Mouse (Mus musculus) kidney, postnatal 25 days (tissue): ENCODE measurements around the gene Chmp4b.
A peak's percentile ranks its signal among the peaks of the same experiment; 100 is the strongest.

Experiments used
- DNase-seq, 2 experiments: peaks; one replicate each; pipeline ENCODE4 v3.0.0; 2021; ENCODE audit warnings: mixed read lengths in 2 of 2

Chmp4b gene

DNA sequence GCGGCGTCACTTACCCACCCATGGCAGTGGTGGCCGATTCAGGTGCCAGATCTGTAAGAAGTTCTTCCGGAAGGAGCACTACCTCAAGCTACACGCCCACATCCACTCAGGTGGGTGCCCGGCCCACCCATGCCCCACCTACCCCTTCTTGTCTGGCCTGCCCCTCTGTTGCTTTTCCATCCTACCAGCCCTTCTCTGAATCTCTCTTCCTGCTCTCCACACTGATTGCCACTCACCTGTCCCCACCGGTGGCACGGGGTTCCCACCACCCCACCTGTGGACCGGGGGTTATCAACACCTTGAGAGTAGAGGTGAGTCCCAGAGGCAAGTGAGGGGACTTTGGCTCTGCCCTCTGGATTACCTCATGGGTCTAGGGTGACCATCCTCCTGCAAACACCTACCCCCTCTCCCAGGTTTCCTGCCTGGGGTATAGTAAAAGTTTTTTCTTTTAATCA, 9.5 kb upstream of the Chmp4b start:
- DNase-seq: peak in 1 of 2 experiments; percentile 49

DNA sequence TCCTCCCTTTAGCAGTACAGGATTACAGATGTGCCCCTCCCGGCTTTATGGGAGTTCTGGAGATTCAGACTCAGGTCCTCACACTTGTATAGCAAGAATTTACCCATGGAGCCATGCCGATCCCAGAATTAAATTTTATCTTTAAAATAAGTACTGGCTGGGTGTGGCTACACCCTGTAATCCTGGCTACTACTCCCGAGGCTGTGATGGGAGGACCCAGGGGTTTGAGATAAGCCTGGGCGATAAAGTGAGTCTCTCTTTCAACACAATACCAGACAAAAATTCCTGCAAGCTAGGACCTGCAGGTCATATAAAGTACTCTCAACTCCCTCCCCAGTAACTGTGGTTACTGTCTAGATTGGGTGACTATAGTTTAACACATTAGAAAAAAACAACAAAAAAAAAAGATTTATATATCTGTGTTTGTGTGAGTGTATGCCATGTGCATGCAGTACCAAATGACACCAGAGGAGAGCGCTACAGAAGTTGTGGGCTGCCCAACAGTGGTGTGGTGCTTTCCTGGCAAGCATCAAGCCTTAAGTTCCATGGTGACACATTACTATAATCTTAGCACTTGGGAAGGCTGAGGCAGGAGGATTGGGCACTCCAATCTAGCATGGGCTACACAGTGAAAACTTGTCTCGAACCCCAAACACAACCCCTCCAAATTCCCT, 8.7 kb upstream of the Chmp4b start:
- no peak for DNase-seq

DNA sequence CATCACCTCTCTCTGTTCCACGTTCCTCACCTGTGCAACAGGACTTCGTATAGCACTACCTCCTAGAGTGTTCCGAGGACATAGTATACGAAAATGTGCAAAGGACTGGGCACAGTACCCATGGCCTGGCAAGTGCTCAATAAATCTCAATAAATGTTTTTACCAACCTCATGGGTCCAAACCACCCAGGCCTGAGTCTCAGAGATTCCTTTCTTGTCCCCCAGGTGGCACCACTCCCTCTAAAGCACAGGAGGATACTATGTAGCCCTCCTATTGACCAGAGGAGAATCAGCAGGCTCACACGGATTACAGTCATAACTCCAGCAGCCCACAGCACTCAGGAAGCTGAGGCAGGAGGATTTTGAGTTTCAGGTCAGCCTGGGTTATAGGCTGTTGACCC, 4.9 kb upstream of the Chmp4b start:
- DNase-seq: peak in 1 of 2 experiments; percentile 56

DNA sequence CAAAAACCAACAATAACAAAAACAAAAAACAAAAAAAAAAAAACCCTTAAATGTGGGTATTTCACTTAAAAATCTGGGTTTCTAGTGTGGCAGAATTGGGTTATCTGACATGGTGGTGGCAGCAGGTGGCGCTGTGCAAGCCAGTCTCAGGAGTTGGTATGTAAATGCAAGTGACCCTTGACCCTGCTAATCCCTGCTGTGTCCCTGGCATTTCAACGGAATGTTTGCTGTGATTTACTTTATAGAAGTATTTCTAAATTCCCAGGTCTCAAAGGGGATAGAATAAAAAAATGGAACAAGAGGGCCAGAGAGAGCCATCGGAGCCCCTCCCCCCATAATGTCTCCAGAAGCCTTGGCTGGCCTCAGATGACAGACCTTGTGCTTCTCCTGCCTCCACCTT, 3.4 kb upstream of the Chmp4b start:
- peak; percentile 70 to 75 for DNase-seq

DNA sequence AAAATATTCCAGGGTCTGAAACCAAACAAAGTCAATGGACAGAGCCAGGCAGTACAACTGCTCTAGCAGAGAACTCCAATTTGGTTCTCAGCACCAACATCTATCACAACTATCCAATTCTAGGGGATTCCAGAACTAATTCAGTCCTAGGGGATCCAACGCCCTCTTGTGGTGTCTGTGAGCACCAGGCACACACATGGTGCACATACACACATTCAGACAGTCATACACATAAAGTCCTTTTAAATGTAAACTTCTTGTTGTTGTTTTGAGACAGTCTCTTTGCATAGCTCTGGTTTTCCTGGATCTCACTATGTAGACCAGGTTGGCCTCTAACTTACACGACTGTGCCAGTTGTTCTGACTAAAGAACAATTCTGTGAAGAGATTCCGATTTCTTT, 1.1 kb upstream of the Chmp4b start:
- no peak for DNase-seq

DNA sequence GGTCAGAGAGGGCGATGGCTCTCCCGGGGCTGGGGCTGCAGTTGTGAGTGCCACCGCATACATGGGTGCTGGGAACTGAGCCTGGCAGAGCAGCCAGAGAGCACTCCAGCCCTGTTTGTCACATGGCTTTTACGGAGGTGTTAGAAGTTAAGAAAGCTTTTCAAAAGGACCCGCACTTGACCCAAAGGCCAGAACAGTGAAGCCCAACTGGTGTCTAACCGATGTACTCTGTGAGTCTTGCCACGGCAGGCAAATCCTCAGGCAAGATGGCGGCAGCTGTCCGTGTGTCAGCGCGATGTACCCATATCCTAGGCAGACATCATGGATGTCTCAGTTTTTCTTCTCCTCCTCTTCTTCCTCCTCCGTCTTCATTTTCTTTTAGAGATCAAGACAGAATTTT, 3.5 kb downstream of the Chmp4b start:
- no peak for DNase-seq

DNA sequence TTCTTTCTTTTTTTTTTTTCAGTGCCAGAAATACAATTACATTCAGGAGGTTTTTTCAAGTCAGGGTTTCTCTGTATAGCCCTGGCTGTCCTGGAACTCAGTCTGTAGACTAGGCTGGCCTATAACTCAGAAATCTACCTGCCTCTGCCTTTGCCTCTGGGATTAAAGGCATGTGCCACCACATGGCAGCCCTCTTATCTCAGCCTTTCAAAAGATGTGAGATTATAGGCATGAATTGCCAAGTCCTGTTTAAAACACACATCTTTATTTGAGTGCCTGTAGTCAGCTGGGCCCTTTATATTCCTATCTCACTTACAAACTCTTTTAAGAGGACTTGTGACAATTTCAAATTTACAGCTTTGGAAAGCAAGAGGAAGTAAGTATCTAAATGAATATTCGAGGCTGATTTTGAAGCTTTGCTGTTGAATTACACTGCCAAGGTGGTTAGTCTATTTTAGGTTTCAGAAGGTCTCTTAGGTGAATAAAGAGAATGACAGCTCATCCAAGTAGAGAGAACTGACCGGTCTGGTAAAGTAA, 4.4 kb downstream of the Chmp4b start:
- no peak for DNase-seq

DNA sequence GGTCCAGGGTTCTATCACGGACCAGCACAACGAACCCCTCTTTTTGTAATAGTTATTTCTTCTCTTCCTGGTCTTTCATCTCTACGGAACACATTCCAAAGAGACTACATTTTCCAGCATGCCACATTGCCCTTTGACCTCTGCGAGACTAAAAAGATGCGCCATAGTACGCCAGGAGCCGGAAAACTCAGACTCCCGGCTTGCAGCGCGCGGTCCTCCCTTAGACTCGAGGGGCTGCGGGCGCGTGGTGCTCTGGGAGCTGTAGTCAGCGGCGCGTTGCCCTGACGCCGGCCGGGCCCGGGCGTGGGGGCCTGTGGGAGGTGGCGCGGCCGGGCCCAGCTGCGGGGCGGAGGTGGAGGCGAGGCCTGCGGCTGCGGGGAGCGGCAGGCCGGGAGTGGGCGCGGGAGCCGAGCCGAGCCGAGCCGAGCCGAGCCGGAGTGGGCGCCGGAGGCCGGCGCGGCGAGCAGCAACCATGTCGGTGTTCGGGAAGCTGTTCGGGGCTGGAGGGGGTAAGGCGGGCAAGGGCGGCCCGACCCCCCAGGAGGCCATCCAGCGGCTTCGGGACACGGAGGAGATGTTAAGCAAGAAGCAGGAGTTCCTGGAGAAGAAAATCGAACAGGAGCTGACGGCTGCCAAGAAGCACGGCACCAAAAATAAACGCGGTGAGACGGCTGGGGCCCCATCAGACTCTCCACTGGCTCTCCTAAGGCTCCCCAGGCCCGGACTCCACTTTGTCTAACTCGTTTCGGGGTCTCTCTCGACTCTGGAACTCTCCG, 5.4 kb downstream of the Chmp4b start:
- peak; percentile 98 to 99 for DNase-seq

DNA sequence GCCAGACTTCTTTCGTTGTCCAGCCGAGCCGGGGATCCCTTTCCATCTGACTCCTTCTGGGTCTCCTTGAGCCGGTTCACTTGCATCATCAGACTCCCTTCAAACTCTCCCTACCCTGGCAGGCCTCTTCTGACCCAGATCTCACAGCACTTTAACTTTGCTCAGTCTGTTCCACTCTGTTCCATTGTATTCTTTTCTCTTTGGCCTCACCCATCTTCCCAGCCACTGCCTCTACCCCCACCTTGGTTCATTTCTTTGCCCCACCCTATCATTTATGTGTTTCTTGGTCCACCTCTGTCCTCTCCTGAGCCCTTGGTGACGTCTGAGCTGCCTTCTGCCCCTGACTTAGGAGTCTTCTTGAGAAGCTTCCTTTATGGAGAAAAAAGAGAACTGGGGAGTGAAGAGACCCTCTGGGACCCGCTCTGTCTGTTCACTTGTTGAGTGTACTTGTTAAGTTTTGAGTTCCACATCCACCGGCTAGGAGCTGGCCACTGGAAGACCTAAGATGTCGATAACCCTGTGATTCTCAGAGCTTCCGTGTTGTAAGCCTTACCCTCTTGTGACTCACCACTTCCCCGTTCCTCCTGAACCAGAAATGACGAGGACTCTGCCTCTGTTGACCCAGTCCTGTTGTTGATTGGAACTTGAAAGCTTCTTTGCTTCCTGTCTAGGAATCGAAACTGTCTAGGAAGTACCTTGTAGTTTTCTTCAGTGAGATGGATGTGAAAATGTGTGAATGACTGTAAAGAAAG, 6.2 kb downstream of the Chmp4b start:
- peak; percentile 33 to 61 for DNase-seq

DNA sequence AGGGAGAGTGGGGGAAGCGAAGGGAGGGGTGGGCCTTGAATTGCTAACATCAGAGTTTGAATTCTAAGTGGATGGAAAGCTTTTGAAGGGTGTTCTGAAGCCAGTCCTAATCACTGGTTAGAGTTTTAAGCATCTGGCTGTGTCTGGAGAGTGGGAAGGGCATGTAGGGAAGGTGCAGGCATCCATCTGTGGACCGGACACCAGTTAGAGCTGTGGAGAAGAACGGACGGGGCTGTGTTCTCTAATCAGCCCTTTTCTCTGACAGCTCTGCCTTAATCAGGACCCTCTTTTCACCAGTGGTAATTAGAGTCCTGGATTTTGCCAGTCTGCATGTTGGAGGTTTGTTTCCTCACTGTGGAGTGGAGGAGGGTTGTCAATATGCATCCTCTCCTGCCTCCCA, 7.6 kb downstream of the Chmp4b start:
- DNase-seq: no peak

DNA sequence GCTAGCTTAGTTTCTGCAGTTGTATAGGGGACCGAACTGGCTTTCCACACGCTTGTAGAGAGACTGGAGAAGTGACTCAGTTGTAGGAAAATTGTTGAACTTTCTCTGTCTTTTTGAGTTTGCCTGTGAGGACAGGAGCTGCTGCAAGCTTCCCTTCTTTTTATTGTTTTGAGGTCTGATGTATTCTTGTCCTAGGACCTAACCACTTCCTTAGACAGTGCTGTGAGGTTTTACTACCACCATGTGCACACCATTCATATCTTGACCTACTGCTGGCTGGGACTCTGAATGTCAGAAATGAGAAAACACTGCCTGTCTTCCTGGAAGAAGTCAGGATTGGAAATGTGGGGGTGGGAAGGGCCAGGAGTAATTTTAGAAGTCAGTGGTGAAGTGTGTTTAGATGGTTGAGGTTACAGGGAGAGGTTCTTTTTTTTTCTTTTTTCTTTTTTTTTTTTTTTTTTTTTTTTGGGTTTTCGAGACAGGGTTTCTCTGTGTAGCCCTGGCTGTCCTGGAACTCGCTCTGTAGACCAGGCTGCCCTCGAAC, 8.1 kb downstream of the Chmp4b start:
- DNase-seq: no peak

DNA sequence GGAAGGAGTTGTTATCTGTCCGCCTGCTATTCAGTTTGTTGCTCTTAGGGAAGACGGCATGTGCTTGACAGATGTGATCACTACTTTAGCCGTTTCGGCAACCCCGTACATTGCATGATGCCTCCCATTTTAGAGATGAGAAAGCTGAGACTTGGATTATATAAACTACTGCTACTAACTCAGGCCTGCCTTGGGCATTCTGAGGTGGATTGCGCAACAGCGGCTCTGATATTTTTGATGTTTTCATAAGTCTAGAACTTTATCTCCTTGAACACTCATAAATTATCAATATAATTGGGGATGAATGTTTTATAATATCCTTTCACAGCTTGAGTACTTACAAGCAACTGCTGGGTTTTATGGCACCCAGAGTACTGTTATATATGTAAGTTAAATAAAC, 17.2 kb downstream of the Chmp4b start:
- DNase-seq: no peak

DNA sequence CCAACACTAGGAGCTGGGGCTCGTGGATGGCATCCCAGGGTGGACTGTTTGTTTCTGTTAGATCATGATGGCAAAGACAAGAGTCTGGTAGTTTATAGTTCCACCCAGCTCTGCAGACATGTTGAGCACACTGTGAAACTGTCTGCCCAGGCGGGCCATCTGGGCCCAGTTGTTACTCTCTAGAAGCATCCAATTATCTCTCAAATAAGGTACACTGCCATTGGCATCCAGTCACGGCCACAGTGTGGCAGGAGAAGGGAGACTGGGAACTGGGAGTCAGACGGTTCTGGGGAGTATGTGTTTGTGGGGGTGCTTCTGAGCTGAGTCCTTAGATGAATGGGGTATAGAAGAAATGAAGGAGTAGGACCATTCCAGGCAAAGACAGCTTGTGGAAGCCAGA, 18.6 kb downstream of the Chmp4b start:
- DNase-seq: no peak

DNA sequence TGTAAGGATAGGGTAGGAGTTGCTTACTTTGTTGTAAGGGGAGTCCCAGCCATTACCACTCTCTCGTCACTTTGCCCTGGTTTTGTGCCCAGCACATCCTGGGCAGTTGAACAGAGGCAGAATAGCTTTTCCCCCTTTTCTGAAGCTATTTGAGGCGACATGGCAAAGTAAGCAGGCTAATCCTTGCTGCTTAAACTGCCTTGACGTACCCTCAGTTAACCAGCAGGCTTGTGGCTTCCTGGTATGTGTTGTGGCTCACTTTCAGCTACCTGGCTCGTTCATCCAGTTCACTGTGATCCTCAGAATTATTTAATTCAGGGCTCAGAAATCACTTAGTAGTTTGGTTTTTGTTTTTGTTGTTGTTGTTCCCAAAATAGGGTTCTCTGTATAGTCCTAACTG, 19.2 kb downstream of the Chmp4b start:
- DNase-seq: no peak

DNA sequence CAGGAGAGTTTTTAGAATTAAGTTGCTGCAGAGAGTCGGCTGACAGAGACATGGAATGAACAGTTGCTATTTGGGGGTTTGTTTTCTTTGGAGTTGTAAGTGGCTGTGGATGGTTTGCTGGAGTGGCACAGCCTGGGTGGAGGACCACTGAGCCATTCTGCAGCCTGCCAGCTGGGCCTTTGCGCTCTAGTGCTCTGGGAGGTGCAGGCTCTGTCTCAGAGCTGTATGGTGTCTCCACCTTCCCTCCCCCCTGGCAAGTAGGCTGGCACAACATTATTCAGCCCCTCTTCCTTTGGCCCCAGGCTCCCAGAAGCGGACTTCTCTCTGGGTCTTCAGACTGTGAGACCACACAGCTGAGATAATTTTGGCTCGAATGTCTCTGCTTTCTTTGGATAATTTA, 22.5 kb downstream of the Chmp4b start:
- DNase-seq: no peak

DNA sequence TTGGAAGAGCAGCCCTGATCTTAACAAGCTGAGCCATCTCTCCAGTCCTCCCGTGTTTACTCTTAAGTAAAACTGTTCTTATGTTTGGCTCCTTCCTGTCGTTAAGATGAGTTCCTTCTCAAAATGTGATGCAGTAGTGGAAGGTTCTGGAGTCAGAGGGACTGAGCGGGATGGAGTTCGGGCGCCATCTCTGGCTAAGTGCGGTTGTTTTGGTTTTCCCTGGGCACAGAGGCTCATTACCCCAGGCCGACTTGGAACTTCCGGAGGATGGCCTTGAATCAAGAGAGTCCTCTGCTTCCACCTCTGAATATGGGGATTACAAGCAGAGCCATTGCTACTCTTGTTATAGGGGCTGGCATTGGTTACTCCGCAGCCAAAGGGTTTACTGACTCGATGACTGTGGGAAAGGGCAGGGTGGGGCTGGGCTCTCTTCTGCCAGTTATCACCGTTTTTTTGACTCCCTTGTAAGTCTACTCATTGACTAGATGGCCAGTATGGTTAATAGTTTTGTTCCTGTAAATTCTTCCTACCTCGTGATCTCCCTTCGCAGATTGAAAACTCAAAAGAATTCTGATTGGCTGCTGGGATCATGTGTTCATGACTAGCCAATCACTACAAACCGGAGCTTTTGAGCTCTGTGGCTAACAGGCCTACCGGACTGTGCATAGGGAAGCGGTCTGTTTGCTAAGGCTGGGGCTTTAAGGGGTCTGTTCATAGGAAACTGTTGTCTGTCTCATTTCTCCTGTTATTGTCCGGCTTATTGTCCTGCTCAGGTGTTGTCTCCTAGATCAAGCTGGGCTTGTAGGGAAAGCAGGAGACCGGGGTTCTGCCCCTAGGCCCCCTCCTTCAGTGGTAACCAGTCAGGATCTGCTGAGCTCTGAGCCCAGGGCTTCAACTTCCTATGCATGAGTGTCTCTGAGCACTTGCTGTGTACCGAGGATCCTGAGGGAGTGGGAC, 25.4 kb downstream of the Chmp4b start:
- DNase-seq: peak in 1 of 2 experiments; percentile 52

DNA sequence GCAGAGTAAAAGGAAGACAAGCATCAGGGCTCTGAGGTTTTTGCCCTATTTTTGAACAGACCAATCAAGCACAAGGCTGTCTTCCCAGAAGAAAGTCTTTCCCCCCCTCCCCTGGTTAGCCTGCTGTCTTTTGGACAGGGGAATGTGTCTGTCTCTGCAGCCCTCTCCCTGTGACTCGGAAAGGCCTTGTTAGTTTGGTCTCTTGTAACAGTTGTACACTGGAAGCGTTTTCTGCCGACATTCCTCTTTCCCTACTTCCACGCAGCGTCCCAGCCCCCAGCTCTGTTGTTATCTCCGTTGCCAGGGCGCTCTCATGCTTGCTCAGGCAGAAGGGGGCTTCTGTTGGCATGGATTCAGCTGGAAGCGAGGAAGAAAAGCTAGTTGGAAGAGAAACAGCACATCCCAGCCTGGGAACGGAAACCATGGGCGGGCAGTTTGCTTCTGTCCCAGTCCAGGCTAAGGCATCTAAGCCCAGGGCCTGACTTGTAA, 26.2 kb downstream of the Chmp4b start:
- DNase-seq: peak; percentile 51 to 65

DNA sequence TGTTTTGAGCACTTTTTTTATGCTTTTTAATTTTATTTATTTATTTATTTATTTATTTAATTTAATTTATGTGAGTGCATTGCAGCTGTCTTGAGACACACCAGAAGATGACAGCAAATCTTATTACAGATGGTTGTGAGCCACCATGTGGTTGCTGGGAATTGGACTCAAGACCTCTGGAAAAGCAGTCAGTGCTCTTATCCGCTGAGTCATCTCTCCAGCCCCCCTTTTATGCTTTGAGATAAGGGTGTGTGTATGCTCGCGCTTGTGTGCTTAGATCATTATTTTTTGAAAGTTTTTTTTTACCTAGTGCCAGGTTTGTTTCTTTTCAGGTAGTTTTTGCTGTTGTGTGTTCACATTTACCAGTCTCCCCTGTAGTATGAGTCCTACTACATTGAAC, 27.5 kb downstream of the Chmp4b start:
- no peak for DNase-seq

DNA sequence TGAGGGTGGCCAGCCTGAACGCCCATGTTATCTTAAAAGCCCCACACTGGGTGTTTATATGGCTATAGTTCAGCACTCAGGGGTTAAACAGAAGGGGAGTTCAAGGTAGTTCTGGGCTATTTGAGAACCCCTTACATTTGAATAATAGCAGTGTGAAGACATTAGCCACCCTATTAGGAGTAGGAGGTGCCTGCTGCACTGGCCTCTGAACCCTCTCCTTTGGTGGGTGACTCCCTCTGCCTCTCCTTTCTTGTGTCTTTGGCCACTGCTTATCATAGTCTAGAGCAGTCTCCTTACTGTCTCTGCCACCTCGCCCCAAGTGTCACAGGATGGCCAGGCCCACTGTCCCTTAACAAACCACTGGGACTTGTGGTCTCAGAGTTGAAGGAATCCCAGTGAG, 28.8 kb downstream of the Chmp4b start:
- DNase-seq: no peak

DNA sequence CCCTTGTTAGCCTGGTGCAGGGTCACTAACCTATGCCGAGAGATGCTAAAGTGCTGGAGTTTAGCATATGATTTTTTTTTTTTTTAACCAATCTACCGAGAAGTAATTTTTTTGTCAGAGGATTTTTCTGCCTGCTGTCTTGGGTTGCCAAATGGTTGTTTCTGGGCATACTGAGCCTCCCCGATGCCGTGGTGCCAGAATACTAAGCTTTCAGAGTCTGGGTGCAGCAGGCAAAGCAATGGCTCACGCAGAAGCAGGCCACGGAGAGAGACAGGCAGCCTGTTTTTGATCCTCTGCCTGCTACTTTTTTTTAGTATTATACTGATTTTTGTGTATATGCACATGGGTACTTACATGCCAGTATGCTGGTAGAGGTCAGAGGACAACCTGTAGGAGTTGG, 29.4 kb downstream of the Chmp4b start:
- DNase-seq: no peak

DNA sequence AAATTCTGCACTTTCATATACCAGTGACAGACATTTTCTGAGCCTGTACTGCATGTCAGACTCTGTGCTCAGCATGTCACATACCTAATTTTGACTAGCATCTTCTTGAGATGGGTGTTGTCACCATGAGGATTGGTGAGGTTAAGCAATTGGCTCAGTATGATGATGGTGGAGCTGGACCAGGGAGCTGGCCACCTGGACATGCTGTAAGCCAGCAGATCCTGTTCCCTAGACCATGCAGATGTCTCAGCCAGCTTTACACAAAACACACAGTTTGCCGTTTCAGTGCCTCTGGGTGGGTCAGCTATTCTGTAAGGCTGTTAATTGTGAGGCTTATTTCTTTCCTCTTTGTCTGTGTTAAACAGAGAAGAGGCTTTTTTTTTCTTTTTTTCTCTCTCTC, 31.2 kb downstream of the Chmp4b start:
- no peak for DNase-seq
